Mouse (Mus musculus) heart, adult 2 months (tissue): ENCODE data around the gene Rela. TPM values are rescaled to one million over a fixed set of nuclear protein-coding genes. Genes with fewer than 3 reads are reported as not detected.
"Not testable (repeated sequence)": the region's sequence is repeated elsewhere in the genome, so short reads cannot be mapped to it uniquely, and the experiment has no call there.

Experiments used
- DNase-seq, 2 experiments: peaks; one replicate each; pipeline ENCODE4 v3.0.0; 2021
- H3K27ac ChIP-seq: fragments of 200-600 bp; 2 replicates; pipeline ENCODE4 v1.8.1; 2022
- H3K27me3 ChIP-seq: fragments of 200-500 bp; 2 replicates; pipeline ENCODE4 v1.6.1; 2012; ENCODE audit warnings: mild to moderate bottlenecking, low read length, inconsistent platforms, mixed read lengths; ENCODE audit not compliant: control insufficient read depth, insufficient read depth
- H3K36me3 ChIP-seq: fragments of 200-500 bp; 2 replicates; pipeline ENCODE4 v1.6.1; 2012; ENCODE audit warnings: low read length, inconsistent platforms; ENCODE audit not compliant: control insufficient read depth, insufficient read depth
- H3K4me1 ChIP-seq: fragments of 200-500 bp; 2 replicates; pipeline ENCODE4 v1.6.1; 2011; ENCODE audit warnings: low read length; ENCODE audit not compliant: control insufficient read depth, insufficient read depth
- H3K4me3 ChIP-seq: fragments of 200-600 bp; 2 replicates; pipeline ENCODE4 v1.8.1; 2022
- H3K79me2 ChIP-seq: fragments of 200-500 bp; replicated peaks from 2 replicates; pipeline ENCODE4 v1.6.1; 2012; ENCODE audit warnings: mild to moderate bottlenecking, inconsistent platforms, low read length, moderate library complexity, mixed read lengths; ENCODE audit not compliant: control insufficient read depth, insufficient read depth
- H3K9ac ChIP-seq: fragments of 200-500 bp; 2 replicates; pipeline ENCODE4 v1.6.1; 2012; ENCODE audit warnings: low read depth, mild to moderate bottlenecking, control low read depth, inconsistent platforms, low read length, mixed read lengths
- CTCF ChIP-seq: fragments of 200-600 bp; IDR thresholded peaks from 2 replicates; pipeline ENCODE4 v1.8.1; 2022; ENCODE audit warnings: antibody characterized with exemption, mild to moderate bottlenecking, moderate library complexity
- EP300 ChIP-seq: fragments of 200-500 bp; IDR thresholded peaks from 2 replicates; pipeline ENCODE4 v1.6.1; 2011; ENCODE audit warnings: low read depth, low read length, control low read depth; ENCODE audit not compliant: insufficient read depth
- POLR2A ChIP-seq: fragments of 200-500 bp; IDR thresholded peaks from 2 replicates; pipeline ENCODE4 v1.6.1; 2011; ENCODE audit warnings: mild to moderate bottlenecking, low read depth, low read length, control low read depth; ENCODE audit not compliant: insufficient read depth
- WGBS: fragments of 180-500 bp; shearing (Covaris S2); methylation state at CpG from one replicate; pipeline ENCODE4 v1.1.7; 2018; 5-methylcytosine and 5-hydroxymethylcytosine counted together
- intact Hi-C: fragments of 180-260 bp; cut with DNase I; formaldehyde crosslinking; loops from one replicate; pipeline ENCODE4 v1.15.1; 2025
- polyA plus RNA-seq: library from polyadenylated mRNA; depleted of rRNA; stranded (reverse); fragments of >200 nt; gene quantifications from 2 replicates; pipeline ENCODE4 v1.2.3, GENCODE M21; 2012
- total RNA-seq, 2 experiments: library from RNA; stranded (reverse); gene quantifications; 2 replicates each; pipeline ENCODE4 v1.2.3; 2021

Gene Rela
- total and polyA plus RNA-seq, 3 experiments = 26.8 to 57.2 (median 32.5) TPM

DNA sequence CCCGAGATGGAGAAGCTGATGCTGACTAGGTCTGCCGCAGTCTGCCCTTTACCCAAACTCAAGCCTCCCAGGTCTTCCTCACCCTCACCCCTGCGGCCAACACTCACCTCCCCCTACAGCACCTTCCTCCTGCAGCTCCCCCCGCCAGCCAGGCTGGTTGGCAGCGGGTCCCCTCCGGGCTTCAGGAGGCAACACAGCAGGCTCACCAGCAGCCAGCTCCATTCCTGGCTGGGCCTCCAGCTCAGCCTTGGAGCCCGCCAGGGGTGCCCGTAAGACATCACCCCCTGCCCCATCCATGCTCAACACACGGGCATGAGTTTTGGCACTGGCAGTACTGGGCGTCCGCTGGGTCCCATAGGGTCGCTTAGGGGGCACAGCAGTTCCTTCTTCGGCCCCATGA is 47.7 kb downstream of the Rela start:
- H3K27me3 ChIP-seq = no peaks in the 10 kb centered on the region
- H3K79me2 ChIP-seq = no peaks in the 10 kb centered on the region
- intact Hi-C loops = loop anchor here (5.0 to 10.0 kb wide), 3 partner anchors 38 to 300 kb away; partner anchors contain the start of genes Kat5 and Sart1
- TF ChIP-seq POLR2A (no peak), CTCF (no peak), EP300 (no peak)
- H3K36me3 ChIP-seq = no peaks in the 10 kb centered on the region
- no peak for DNase-seq
- H3K4me1 ChIP-seq = peaks cover 4% of the 10 kb centered on the region; the same call in 1 of the 2 replicates
- 87% methylated on average over 13 of the region's 13 CpGs for WGBS
- no peak overlapping the region for H3K4me3 ChIP-seq
- no peak overlapping the region for H3K9ac ChIP-seq
- H3K27ac ChIP-seq = no peak overlapping the region

DNA sequence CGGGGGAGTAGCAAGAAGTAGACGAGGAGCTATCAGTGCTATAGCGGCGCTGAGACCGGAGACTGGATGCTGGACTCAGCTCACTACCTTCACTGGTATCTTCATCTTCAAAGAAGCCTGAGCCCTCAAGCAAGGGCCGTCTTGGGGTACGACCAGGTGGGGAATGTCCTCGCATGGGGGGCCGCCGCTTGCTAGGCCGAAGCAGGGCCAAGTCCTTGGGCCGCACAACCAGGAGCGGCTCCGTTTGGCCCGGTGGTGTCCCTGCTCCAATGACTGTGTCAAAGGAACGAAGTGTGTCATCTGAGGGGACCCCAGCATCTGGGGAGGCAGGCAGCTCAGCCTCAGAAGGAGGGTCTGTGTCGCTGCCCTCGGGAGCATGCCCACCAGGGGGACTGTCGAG is 48.1 kb downstream of the Rela start:
- intact Hi-C loops = loop anchor here (5.0 to 10.0 kb wide), 3 partner anchors 38 to 301 kb away; partner anchors contain the start of genes Kat5 and Sart1

DNA sequence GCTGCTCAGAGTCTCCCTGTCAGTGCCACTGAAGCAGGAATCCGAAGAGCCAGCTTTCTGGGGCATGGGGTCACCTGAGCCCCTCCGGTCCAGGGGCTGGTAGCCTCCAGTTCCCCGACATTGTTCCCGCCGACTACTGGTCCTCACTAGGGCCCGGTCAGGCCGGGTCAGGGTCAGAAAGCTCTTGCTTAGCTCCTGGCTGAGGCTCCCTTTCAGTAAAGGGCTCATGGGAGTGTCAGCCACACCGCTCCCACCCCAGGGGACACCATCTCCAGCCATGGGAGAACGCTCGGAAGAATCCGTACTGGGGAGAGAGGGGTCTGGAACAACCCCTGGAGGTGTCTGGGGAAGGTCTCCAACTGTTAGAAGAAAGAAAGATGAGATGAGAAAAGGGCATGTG is 48.6 kb downstream of the Rela start:
- no peaks in the 10 kb centered on the region for H3K27me3 ChIP-seq
- no peak overlapping the region for H3K27ac ChIP-seq
- intact Hi-C loops = loop anchor here (5.0 to 10.0 kb wide), 3 partner anchors 39 to 301 kb away; partner anchors contain the start of genes Kat5 and Sart1
- H3K79me2 ChIP-seq = peaks cover 6% of the 10 kb centered on the region
- H3K4me1 ChIP-seq = peaks cover 4% of the 10 kb centered on the region; the same call in 1 of the 2 replicates
- TF ChIP-seq EP300 (no peak), POLR2A (no peak)
- no peaks in the 10 kb centered on the region for H3K36me3 ChIP-seq
- 91% methylated on average over 11 of the region's 11 CpGs for WGBS
- no peak overlapping the region for H3K4me3 ChIP-seq
- H3K9ac ChIP-seq = no peak overlapping the region
- DNase-seq = no peak

More for the DNA sequence above, 48.1 kb downstream of the Rela start:
- Histone ChIP-seq H3K9ac (no peak overlapping the region), H3K27ac (no peak overlapping the region), H3K4me1 (peaks cover 4% of the 10 kb centered on the region; the same call in 1 of the 2 replicates), H3K79me2 (peaks cover 2% of the 10 kb centered on the region), H3K4me3 (no peak overlapping the region), H3K36me3 (no peaks in the 10 kb centered on the region), H3K27me3 (no peaks in the 10 kb centered on the region)
- DNase-seq = no peak
- no peak for TF ChIP-seq CTCF
- no peak for TF ChIP-seq POLR2A
- no peak for TF ChIP-seq EP300
- WGBS = 95% methylated on average over 19 of the region's 19 CpGs

DNA sequence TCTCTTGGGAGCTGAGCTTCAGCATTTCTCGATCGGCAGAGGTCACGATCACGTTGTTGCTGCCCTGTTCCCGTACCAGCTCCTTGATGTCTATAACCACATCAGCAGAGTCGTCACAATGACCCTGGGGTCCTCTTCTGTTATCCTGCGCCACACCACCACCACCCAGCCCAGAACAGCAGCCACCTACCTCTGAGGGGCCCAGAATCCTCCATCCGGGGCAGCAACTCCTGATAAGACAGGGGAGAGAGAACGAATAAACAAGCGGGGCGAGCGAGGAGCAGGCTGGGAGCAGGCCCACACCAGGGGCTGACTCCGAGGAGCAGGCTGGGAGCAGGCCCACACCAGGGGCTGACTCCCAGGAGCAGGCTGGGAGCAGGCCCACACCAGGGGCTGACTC is 49.2 kb downstream of the Rela start:
- no peak for DNase-seq
- H3K36me3 ChIP-seq = no peaks in the 10 kb centered on the region
- no peak for TF ChIP-seq CTCF
- TF ChIP-seq POLR2A = no peak
- no peak for TF ChIP-seq EP300
- intact Hi-C loops = loop anchor here (5.0 to 10.0 kb wide), 3 partner anchors 39 to 302 kb away; partner anchors contain the start of genes Kat5 and Sart1
- H3K9ac ChIP-seq = no peak overlapping the region
- no peak overlapping the region for H3K27ac ChIP-seq
- H3K79me2 ChIP-seq = peaks cover 6% of the 10 kb centered on the region
- peaks cover 4% of the 10 kb centered on the region for H3K4me1 ChIP-seq
- H3K27me3 ChIP-seq = no peaks in the 10 kb centered on the region
- no peak overlapping the region for H3K4me3 ChIP-seq
- WGBS = 81% methylated on average over 13 of the region's 13 CpGs

DNA sequence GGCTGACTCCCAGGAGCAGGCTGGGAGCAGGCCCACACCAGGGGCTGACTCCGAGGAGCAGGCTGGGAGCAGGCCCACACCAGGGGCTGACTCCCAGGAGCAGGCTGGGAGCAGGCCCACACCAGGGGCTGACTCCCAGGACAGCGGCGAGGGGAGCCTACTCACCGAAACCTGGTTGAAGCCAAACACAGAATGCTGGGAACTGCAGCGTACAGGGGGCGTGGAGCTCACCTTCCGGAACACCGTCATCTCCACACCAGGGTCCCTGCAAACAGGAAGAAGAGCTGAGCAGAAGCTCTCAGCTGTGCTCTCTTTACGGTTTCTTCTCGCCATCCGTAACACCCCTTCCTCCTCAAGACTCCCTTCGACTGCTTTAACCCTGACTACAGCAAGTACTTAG is 49.7 kb downstream of the Rela start:
- not testable (repeated sequence) for H3K79me2 ChIP-seq, H3K27ac ChIP-seq, H3K27me3 ChIP-seq, H3K9ac ChIP-seq, DNase-seq, H3K36me3 ChIP-seq, H3K4me1 ChIP-seq, H3K4me3 ChIP-seq
- intact Hi-C loops = loop anchor here (5.0 to 10.0 kb wide), 3 partner anchors 40 to 302 kb away; partner anchors contain the start of genes Kat5 and Sart1
- 91% methylated on average over 12 of the region's 12 CpGs for WGBS

DNA sequence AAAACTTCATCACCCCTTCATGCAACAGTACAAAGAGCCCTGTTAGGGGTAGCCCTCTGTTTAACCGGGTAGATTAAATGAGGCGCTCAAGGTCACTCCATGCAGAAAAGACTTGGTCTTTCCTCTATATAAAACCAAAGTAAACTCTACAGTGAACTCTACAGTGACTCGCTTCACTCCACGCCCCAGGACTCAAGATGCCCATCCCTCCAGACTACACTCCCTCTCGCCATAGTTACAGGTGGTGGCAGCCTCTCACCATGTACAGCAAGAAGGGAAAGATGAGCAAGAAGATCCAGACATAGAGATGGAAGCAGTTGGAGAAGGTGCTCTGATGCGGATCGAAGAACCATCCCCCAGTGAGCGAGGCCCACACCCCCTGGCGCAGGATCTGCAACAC is 50.5 kb downstream of the Rela start:
- intact Hi-C loops = loop anchor here (1.0 to 10.0 kb wide), 4 partner anchors 24 to 303 kb away; partner anchors contain the start of genes Kat5, Sart1 and Sipa1
- H3K79me2 ChIP-seq = peaks cover 7% of the 10 kb centered on the region

More for the DNA sequence above, 50.5 kb downstream of the Rela start:
- Histone ChIP-seq H3K36me3 (no peaks in the 10 kb centered on the region), H3K4me1 (peaks cover 4% of the 10 kb centered on the region), H3K9ac (peak overlapping the region; percentile 71), H3K27ac (peak overlapping the region; percentile 97), H3K4me3 (peak overlapping the region; percentile 94), H3K27me3 (no peaks in the 10 kb centered on the region)
- no peak for DNase-seq
- WGBS = 22% methylated on average over 9 of the region's 9 CpGs
- no peak for TF ChIP-seq EP300
- no peak for TF ChIP-seq CTCF
- TF ChIP-seq POLR2A = no peak
